Mouse (Mus musculus) lung, embryonic 16.5 days (tissue): ENCODE measurements around the gene Cd24a. TPM values are rescaled to one million over a fixed set of nuclear protein-coding genes. Genes with fewer than 3 reads are reported as not detected.

Source experiments
- ATAC-seq: fragments of 200-750 bp; cut with Nextera tagmentation; 2 replicates; pipeline ENCODE4 v1.8.0; 2017; ENCODE audit warnings: low read depth, mild to moderate bottlenecking, moderate library complexity
- H3K27ac ChIP-seq: fragments of 300-500 bp; sonication (generic); 2 replicates; pipeline ENCODE4 v1.5.1; 2014; ENCODE audit warnings: mild to moderate bottlenecking, control low read depth, low read length
- H3K27me3 ChIP-seq: fragments of 300-500 bp; sonication (generic); 2 replicates; pipeline ENCODE4 v1.6.1; 2014; ENCODE audit warnings: low read depth, low read length, mixed read lengths; ENCODE audit not compliant: control insufficient read depth, insufficient read depth
- H3K36me3 ChIP-seq: fragments of 300-500 bp; sonication (generic); 2 replicates; pipeline ENCODE4 v1.6.1; 2014; ENCODE audit warnings: low read length; ENCODE audit not compliant: control insufficient read depth, insufficient read depth
- H3K4me1 ChIP-seq: fragments of 300-500 bp; sonication (generic); replicated peaks from 2 replicates; pipeline ENCODE4 v1.6.1; 2014; ENCODE audit warnings: low read length, mixed read lengths; ENCODE audit not compliant: control insufficient read depth, insufficient read depth
- H3K4me2 ChIP-seq: fragments of 300-500 bp; sonication (generic); 2 replicates; pipeline ENCODE4 v1.6.1; 2014; ENCODE audit warnings: low read depth, low read length, control low read depth
- H3K4me3 ChIP-seq: fragments of 300-500 bp; sonication (generic); 2 replicates; pipeline ENCODE4 v1.5.1; 2014; ENCODE audit warnings: mild to moderate bottlenecking, low read length, control low read depth
- H3K9ac ChIP-seq: fragments of 300-500 bp; sonication (generic); 2 replicates; pipeline ENCODE4 v1.6.1; 2014; ENCODE audit warnings: low read length, control low read depth
- H3K9me3 ChIP-seq: fragments of 300-500 bp; sonication (generic); 2 replicates; pipeline ENCODE4 v1.6.1; 2016; ENCODE audit warnings: low read length; ENCODE audit not compliant: control insufficient read depth
- WGBS: fragments of 180-500 bp; shearing (Covaris S2); extraction: QIAGEN DNeasy Blood & Tissue Kit; methylation state at CpG from one replicate; pipeline ENCODE4 v1.1.7; 2014; 5-methylcytosine and 5-hydroxymethylcytosine counted together
- polyA plus RNA-seq: library from polyadenylated mRNA; unstranded; fragments of >200 nt; fragmentation: Nextera tagmentation; extraction: Ambion mirVana; gene quantifications from 2 replicates; pipeline ENCODE4 v1.2.1, GENCODE M21; 2015

Gene Cd24a
- polyA plus RNA-seq, 1 experiment from 2014 or later: 192 TPM

- no peak overlapping the region for H3K4me3 ChIP-seq
- WGBS: 61% methylated on average over 3 of the region's 3 CpGs
- no peak for ATAC-seq
Measured at GRCm38 (mm10) chr10:43594894-43595293, 16.8 kb downstream of the Cd24a start.

GRCm38 (mm10) chr10:43598067-43598726, 20.1 kb downstream of the Cd24a start:
- Histone ChIP-seq H3K27me3 (no peaks in the 10 kb centered on the region), H3K4me3 (no peak overlapping the region), H3K9me3 (no peaks in the 10 kb centered on the region), H3K4me2 (no peak overlapping the region), H3K27ac (no peak overlapping the region), H3K9ac (no peak overlapping the region), H3K4me1 (no peaks in the 10 kb centered on the region), H3K36me3 (no peaks in the 10 kb centered on the region)
- 74% methylated on average over 2 of the region's 2 CpGs for WGBS
- no peak for ATAC-seq

More at GRCm38 (mm10) chr10:43594894-43595293, 16.8 kb downstream of the Cd24a start:
- Histone ChIP-seq H3K36me3 (no peaks in the 10 kb centered on the region), H3K4me1 (no peaks in the 10 kb centered on the region), H3K4me2 (no peak overlapping the region), H3K27ac (no peak overlapping the region), H3K9me3 (no peaks in the 10 kb centered on the region), H3K9ac (no peak overlapping the region), H3K27me3 (no peaks in the 10 kb centered on the region)

- H3K9me3 ChIP-seq: no peaks in the 10 kb centered on the region
- no peaks in the 10 kb centered on the region for H3K36me3 ChIP-seq
- 61% methylated on average over 1 of the region's 1 CpGs for whole genome bisulfite sequencing
- no peak overlapping the region for H3K9ac ChIP-seq
- ATAC-seq: no peak
- H3K4me3 ChIP-seq: no peak overlapping the region
- no peak overlapping the region for H3K4me2 ChIP-seq
- H3K27me3 ChIP-seq: no peaks in the 10 kb centered on the region
- no peaks in the 10 kb centered on the region for H3K4me1 ChIP-seq
- H3K27ac ChIP-seq: no peak overlapping the region
Measured at GRCm38 (mm10) chr10:43601039-43601438, 23.0 kb downstream of the Cd24a start.

GRCm38 (mm10) chr10:43601511-43602396, 23.7 kb downstream of the Cd24a start:
- no peaks in the 10 kb centered on the region for H3K36me3 ChIP-seq
- ATAC-seq: no peak
- no peaks in the 10 kb centered on the region for H3K4me1 ChIP-seq
- H3K9me3 ChIP-seq: no peaks in the 10 kb centered on the region
- H3K4me3 ChIP-seq: no peak overlapping the region
- H3K9ac ChIP-seq: 0 out of 2 replicates have a peak overlapping the region, but pooled peaks have one; percentile 27
- H3K4me2 ChIP-seq: peak overlapping the region; percentile 22; the same call in 1 of the 2 replicates
- 27% methylated on average over 14 of the region's 14 CpGs for WGBS
- H3K27me3 ChIP-seq: no peaks in the 10 kb centered on the region
- no peak overlapping the region for H3K27ac ChIP-seq

- no peak for ATAC-seq
- H3K9ac ChIP-seq: no peak overlapping the region
- no peaks in the 10 kb centered on the region for H3K27me3 ChIP-seq
- H3K36me3 ChIP-seq: no peaks in the 10 kb centered on the region
- H3K4me1 ChIP-seq: no peaks in the 10 kb centered on the region
- H3K4me2 ChIP-seq: no peak overlapping the region
- no peaks in the 10 kb centered on the region for H3K9me3 ChIP-seq
- no peak overlapping the region for H3K27ac ChIP-seq
- WGBS: 59% methylated on average over 4 of the region's 4 CpGs
- no peak overlapping the region for H3K4me3 ChIP-seq
Measured at GRCm38 (mm10) chr10:43603975-43604686, 26.0 kb downstream of the Cd24a start.

- Histone ChIP-seq H3K36me3 (no peaks in the 10 kb centered on the region), H3K9me3 (no peaks in the 10 kb centered on the region)
- ATAC-seq: no peak
Measured at GRCm38 (mm10) chr10:43604687-43605250, 26.7 kb downstream of the Cd24a start.

GRCm38 (mm10) chr10:43605901-43606300, 27.8 kb downstream of the Cd24a start:
- no peak overlapping the region for H3K9ac ChIP-seq
- no peaks in the 10 kb centered on the region for H3K4me1 ChIP-seq
- no peak overlapping the region for H3K4me2 ChIP-seq
- H3K27ac ChIP-seq: no peak overlapping the region
- no peaks in the 10 kb centered on the region for H3K27me3 ChIP-seq
- WGBS: 78% methylated on average over 7 of the region's 7 CpGs
- H3K9me3 ChIP-seq: no peaks in the 10 kb centered on the region
- no peaks in the 10 kb centered on the region for H3K36me3 ChIP-seq
- H3K4me3 ChIP-seq: no peak overlapping the region
- ATAC-seq: no peak

More at GRCm38 (mm10) chr10:43604687-43605250, 26.7 kb downstream of the Cd24a start:
- H3K4me2 ChIP-seq: no peak overlapping the region
- no peak overlapping the region for H3K27ac ChIP-seq
- WGBS: 52% methylated on average over 10 of the region's 10 CpGs
- H3K9ac ChIP-seq: no peak overlapping the region
- no peaks in the 10 kb centered on the region for H3K4me1 ChIP-seq
- no peaks in the 10 kb centered on the region for H3K27me3 ChIP-seq
- no peak overlapping the region for H3K4me3 ChIP-seq

GRCm38 (mm10) chr10:43609507-43609906, 31.4 kb downstream of the Cd24a start:
- H3K4me1 ChIP-seq: no peaks in the 10 kb centered on the region

More at GRCm38 (mm10) chr10:43609507-43609906, 31.4 kb downstream of the Cd24a start:
- Histone ChIP-seq H3K27me3 (no peaks in the 10 kb centered on the region), H3K9me3 (no peaks in the 10 kb centered on the region), H3K4me3 (no peak overlapping the region), H3K36me3 (no peaks in the 10 kb centered on the region), H3K27ac (no peak overlapping the region), H3K9ac (no peak overlapping the region), H3K4me2 (no peak overlapping the region)
- WGBS: 72% methylated on average over 5 of the region's 5 CpGs
- no peak for ATAC-seq
